Mouse (Mus musculus): Measurements from ENCODE around the gene Akirin1. TPM values are rescaled to one million over a fixed set of nuclear protein-coding genes. Genes with fewer than 3 reads are reported as not detected.
A peak's percentile ranks its signal among the peaks of the same experiment; 100 is the strongest.

The Akirin1 gene
- total RNA-seq, 2 experiments from 2014 or later: 47.0 to 53.5 TPM

GRCm38 (mm10) chr4:123721761-123722160, 28.4 kb downstream of the Akirin1 start:
- DNase-seq (ENCODE audit: low spot score in 2 of 2): no peak

DNA sequence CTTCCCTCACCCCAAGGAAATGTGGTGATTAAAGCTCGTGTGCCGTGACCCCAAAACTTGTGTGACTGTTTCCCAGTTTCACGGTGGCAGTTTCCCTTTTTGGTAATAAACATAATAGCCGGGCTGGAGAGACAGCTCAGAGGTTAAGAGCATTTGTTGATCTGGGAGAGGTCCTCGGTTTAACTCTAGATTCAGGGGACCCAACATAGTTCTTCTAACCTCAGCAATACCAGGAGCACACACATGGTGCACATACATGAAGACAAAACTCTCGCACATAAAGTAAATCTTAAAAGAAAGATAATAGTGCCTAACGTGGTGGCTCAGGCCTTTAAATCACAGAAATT, 31.7 kb downstream of the Akirin1 start:
- DNase-seq (ENCODE audit: low spot score in 2 of 2): no peak

- peak; percentile 84 to 87 for DNase-seq (ENCODE audit: low spot score in 2 of 2)
Observed at GRCm38 (mm10) chr4:123717574-123718433, 32.3 kb downstream of the Akirin1 start, which contains the start of gene Ndufs5. Ndufs5 (minus strand) TSS chr4:123718202.

GRCm38 (mm10) chr4:123712431-123712830, 37.7 kb downstream of the Akirin1 start:
- DNase-seq (ENCODE audit: low spot score in 2 of 2): no peak

- DNase-seq (ENCODE audit: low spot score in 2 of 2): no peak
Observed at GRCm38 (mm10) chr4:123707340-123707739, 42.8 kb downstream of the Akirin1 start.

GRCm38 (mm10) chr4:123705340-123705739, 44.8 kb downstream of the Akirin1 start:
- no peak for DNase-seq (ENCODE audit: low spot score in 2 of 2)

DNA sequence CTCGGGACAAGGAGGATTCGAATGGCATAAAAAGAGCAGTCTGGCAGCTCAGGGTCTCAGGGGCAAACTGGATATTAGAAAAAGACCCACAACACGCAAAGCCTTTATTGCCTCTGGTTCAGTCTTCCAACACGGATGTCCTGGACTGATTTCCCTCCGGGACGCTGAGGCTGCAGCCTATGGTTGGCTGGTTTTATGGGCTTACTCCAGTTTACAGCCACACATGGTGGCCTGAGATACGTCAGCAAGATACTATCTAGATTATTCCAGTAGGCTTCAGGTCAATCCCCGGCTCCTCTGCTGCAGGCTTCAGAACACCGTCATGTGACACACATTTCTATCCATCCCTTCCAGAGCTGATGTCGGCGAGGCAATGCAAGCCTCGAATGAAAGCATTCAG, 56.8 kb downstream of the Akirin1 start:
- DNase-seq (ENCODE audit: low spot score in 2 of 2): no peak

DNA sequence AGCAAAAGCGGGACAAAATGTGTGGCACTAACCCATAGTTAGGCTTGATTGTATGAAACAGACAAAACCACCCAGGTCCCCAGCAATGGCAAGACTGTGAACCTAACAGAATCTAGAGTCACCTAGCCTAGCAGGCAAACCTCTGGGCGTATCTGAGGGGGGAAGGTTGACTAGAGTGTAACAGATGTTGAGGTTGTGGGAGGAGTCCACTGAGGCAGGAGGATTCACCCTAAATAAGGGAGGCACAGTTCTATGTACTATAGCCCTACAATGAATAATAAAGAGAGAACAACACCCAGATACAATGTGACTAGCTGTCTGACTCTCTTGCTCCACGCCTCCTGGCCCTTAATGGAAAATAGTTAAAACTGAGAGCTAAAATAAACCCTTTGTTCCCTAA, 58.1 kb downstream of the Akirin1 start:
- DNase-seq (ENCODE audit: low spot score in 2 of 2): no peak

- peak in 1 of 2 experiments; percentile 31 for DNase-seq (ENCODE audit: low spot score in 2 of 2)
Observed at GRCm38 (mm10) chr4:123690311-123690710, 59.8 kb downstream of the Akirin1 start.

DNA sequence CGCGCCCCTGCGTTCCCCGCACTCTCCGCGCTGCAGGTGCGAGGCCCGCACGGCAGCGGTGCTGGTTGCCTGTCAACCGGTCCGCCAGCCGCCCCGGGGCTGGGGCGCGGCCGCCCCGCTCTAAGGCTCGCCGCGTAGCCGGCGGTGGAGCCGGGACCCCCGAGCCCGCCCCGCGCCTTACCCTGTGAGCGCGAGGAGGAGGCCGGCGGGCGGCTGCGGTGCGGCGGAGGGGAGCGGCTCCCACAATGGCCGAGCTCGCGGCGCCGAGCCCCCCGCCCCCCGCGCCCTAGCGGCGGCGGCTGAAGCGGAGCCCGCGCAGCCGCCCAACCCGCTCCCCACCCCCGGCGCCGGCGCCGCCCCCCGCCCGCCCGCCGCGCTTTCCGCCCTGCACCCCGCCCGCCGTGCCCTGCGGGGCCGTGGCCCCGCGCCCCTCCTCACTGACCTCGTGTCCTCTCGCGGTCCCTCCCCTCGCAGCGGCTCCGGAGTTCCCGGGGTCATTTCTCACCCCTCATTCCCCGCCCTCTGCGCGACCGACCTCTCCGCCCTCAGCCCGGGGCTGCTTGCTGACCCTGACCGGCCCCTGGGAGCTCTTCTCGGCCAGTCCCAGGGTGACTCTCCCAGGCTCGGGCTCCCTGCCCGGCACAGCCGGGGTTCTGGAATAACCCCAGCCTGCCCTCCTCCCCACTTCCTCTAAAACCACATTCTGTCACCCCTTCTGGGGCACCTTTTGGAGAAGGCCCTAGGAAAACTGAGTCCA, 62.9 kb downstream of the Akirin1 start:
- DNase-seq (ENCODE audit: low spot score in 2 of 2): peak in 1 of 2 experiments; percentile 34

DNA sequence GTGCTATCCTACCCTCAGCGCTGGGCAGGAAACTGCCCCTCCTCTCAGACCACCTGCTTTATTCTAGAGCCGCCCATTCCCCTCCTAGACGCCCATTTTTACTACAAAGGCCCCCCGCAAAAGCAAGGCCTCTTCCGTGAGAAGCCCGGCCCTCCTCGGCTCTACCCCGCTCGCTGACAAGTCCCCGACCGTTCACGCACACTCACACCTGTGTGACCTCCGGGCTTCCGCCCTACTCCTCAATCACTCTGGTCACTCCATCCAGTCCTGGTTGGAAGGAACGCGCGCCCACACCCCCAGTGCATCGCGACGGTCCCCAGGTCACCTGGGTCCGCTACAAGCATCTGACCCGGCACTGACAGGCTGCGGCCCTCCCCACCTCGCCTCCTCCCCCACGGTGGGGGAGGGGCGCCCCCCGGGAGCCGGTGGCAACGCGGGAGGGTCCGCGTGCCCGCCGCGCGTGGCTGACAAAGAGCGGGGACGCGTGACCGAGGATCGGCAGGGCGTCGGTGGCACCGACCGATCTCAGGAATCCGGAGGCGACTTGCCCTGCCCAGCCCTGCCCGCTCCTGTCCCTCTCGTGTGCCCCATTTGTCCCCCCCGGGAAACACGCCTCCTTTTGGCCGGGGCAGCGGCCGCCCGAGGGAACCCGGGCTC, 63.6 kb downstream of the Akirin1 start:
- DNase-seq (ENCODE audit: low spot score in 2 of 2): no peak

GRCm38 (mm10) chr4:123685506-123686242, 64.5 kb downstream of the Akirin1 start:
- DNase-seq (ENCODE audit: low spot score in 2 of 2): no peak

GRCm38 (mm10) chr4:123685046-123685445, 65.1 kb downstream of the Akirin1 start:
- no peak for DNase-seq (ENCODE audit: low spot score in 2 of 2)

Other genes with a start within 250 kb of the Akirin1 start
- gene Macf1, start 66.0 kb downstream of the Akirin1 start, total RNA-seq (2021): 100 to 1,000 TPM; 176 to 202 TPM
- gene Ndufs5, start 32.1 kb downstream of the Akirin1 start, total RNA-seq (2021): 100 to 1,000 TPM; 170 to 195 TPM
- 1 to 10 TPM; 2.3 to 3.2 TPM for gene Rhbdl2, start 37.5 kb upstream of the Akirin1 start, total RNA-seq (2021)
- gene 4933427I04Rik, start 109.3 kb upstream of the Akirin1 start, total RNA-seq (2021): not detected
- 10 to 100 TPM; 48.5 to 51.5 TPM for gene Mycbp, start 154.5 kb upstream of the Akirin1 start, total RNA-seq (2021)
- gene Rragc, start 167.1 kb upstream of the Akirin1 start, total RNA-seq (2021): 10 to 100 TPM; 69.0 to 70.6 TPM
- gene 4930535I16Rik, start 167.7 kb upstream of the Akirin1 start, total RNA-seq (2021): not detected